Mouse (Mus musculus) lung, adult 18-20 months (tissue): Measurements from ENCODE around the gene Slc7a1.

Experiments
- DNase-seq, 2 experiments: peaks; one replicate each; pipeline ENCODE4 v3.0.0; 2022; ENCODE audit warnings: mixed read lengths in 2 of 2

Gene Slc7a1

GRCm38 (mm10) chr5:148312443-148312842, 87.3 kb downstream of the Slc7a1 start:
- DNase-seq, result no peak

GRCm38 (mm10) chr5:148310790-148311189, 88.9 kb downstream of the Slc7a1 start:
- peak in 1 of 2 experiments; percentile 7 for DNase-seq

DNA sequence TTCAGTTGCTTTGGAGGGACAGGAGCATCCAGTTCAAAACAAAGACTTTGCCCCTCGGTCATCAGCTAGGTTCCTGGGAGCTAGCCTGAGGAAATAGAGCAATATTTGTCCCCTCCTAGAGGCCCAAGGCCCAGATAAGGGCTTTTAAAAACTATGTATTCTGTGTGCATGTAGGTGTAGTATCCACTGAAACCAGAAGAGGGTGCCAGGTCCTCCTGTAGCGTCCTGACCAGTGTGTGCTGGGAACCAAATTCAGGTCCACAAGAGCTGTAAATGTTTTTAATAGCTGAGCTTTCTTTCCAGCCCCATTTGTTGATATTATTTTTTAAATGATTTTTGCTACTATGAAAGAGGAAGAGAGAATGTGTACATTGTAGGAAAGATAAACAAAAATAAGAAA, 95.6 kb downstream of the Slc7a1 start:
- DNase-seq, result no peak

DNA sequence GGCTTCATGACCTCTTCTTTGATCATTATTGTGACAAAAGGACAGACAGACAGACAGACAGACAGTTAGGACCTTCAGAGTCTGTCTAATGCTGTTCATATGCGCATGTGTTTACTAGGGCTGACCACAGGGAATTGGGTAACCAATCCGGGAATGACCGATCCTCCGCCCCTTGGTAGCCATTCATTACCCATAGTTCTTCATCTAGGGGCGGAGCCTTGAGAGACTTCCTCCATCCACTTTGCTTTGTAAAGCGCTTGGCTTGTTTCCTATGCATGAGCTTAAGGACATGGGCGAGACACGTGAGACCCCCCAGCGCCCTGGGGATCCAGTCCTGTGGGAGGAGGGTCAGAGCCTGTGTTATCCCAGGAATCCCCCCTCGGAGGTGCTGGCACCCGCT, 96.7 kb downstream of the Slc7a1 start:
- no peak for DNase-seq

DNA sequence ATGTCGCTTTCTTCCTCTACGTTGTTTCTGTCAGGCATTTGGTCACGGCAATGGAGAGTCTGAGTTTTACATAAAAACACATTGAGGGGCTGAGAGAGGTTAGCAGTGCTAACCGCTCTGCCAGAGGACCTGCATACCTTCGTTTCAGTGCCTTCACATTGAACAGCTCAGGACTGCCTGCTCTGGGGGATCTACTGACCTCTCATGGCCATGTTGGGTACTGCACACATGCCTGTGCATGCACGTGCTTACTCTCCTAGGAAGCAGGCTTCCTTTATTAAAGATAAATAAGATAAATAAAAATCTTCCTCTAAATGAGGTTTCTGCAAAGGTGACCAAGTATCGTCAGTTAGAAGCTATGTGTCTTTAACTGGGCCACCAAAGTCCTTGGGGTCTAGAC, 106.4 kb downstream of the Slc7a1 start:
- no peak for DNase-seq

- DNase-seq, result no peak
Observed at GRCm38 (mm10) chr5:148292862-148293261, 106.8 kb downstream of the Slc7a1 start.

DNA sequence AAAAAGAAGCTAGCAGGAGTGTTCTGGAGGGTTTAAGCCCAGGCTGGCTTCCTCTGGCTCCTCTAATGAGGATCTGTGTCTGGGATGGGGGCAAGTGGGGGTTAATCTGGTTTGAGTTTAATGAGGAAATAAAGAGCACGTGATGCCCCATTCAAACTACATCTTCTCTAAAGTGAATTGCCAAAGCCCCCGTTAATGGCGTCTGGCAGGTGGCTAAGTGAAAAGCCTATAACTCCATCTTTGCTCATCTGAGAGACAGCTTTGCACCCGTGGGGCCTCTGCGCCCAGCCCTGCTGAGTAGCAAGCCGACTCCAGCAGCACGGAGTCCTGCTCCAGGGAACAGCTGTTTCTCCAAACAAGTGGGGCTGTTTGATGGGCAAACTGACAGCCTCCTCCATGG, 109.8 kb downstream of the Slc7a1 start:
- no peak for DNase-seq

- DNase-seq, result no peak
Observed at GRCm38 (mm10) chr5:148288804-148289203, 110.9 kb downstream of the Slc7a1 start.

GRCm38 (mm10) chr5:148287529-148287928, 112.2 kb downstream of the Slc7a1 start:
- no peak for DNase-seq

GRCm38 (mm10) chr5:148283584-148283983, 116.1 kb downstream of the Slc7a1 start:
- peak; percentile 9 to 27 for DNase-seq

DNA sequence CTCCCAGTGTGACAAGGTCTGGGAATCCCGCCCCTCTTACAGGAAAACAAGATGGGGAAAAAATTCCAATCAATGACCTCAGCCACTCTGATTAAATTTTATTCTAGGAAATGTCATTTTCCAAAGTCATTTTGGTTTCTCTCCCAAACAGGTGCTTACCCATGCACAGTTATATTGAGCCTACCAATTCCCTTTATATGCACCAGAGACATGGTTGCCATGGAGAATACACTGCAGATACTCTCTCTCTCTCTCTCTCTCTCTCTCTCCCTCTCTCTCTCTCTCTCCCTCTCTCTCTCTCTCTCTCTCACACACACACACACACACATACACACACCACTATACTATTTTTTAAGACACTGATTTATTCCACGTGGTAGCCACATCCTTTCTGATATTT, 116.5 kb downstream of the Slc7a1 start:
- DNase-seq, result no peak

GRCm38 (mm10) chr5:148282631-148283030, 117.1 kb downstream of the Slc7a1 start:
- no peak for DNase-seq

GRCm38 (mm10) chr5:148282093-148282492, 117.6 kb downstream of the Slc7a1 start:
- no peak for DNase-seq

GRCm38 (mm10) chr5:148280321-148280720, 119.4 kb downstream of the Slc7a1 start:
- DNase-seq, result no peak

- no peak for DNase-seq
Observed at GRCm38 (mm10) chr5:148278233-148278632, 121.5 kb downstream of the Slc7a1 start.
